Mouse (Mus musculus) MEL (cell line): ENCODE results near the gene Aspscr1.

Experiments
- CHD2 ChIP-seq: IDR thresholded peaks from 2 replicates; pipeline ENCODE4 v1.6.1; 2011; ENCODE audit warnings: low read length, improper control_type of control experiment
- CTCF ChIP-seq, 3 experiments: IDR thresholded peaks in 2 of 3; conservative IDR thresholded peaks in 1 of 3; 2 replicates each; pipeline ENCODE4 v1.5.1; 2011 to 2012; ENCODE audit warnings: low read length in 3 of 3, low read depth in 2 of 3, mild to moderate bottlenecking in 2 of 3, improper control_type of control experiment in 1 of 3, inconsistent platforms in 1 of 3, mixed read lengths in 1 of 3, moderate library complexity in 1 of 3; ENCODE audit not compliant: control insufficient read depth in 1 of 3, insufficient read depth in 1 of 3, poor library complexity in 1 of 3, severe bottlenecking in 1 of 3
- MYC ChIP-seq: IDR thresholded peaks from 2 replicates; pipeline ENCODE4 v1.6.1; 2011; ENCODE audit warnings: low read depth, mild to moderate bottlenecking, low read length, improper control_type of control experiment, moderate library complexity
- NELFE ChIP-seq: IDR thresholded peaks from 2 replicates; pipeline ENCODE4 v1.6.1; 2011; ENCODE audit warnings: low read depth, low read length, improper control_type of control experiment
- POLR2A ChIP-seq, 2 experiments: IDR thresholded peaks; 2 replicates each; pipeline ENCODE4 v1.6.1; 2011 to 2012; ENCODE audit warnings: low read length in 2 of 2, mild to moderate bottlenecking in 2 of 2, control low read depth in 1 of 2, improper control_type of control experiment in 1 of 2, low read depth in 1 of 2, moderate library complexity in 1 of 2; ENCODE audit not compliant: control insufficient read depth in 1 of 2, insufficient read depth in 1 of 2, poor library complexity in 1 of 2
- POLR2AphosphoS5 ChIP-seq: IDR thresholded peaks from 2 replicates; pipeline ENCODE4 v1.6.1; 2012; ENCODE audit warnings: low read depth, borderline replicate concordance, mild to moderate bottlenecking, inconsistent platforms, low read length, moderate library complexity, mixed read lengths
- TBP ChIP-seq: IDR thresholded peaks from 2 replicates; pipeline ENCODE4 v1.8.0; 2011; ENCODE audit warnings: low read depth, low read length, improper control_type of control experiment
- ZKSCAN1 ChIP-seq: IDR thresholded peaks from 2 replicates; pipeline ENCODE4 v1.6.1; 2012; ENCODE audit warnings: low read depth, mild to moderate bottlenecking, inconsistent platforms, low read length, improper control_type of control experiment, moderate library complexity
- ZMIZ1 ChIP-seq: IDR thresholded peaks from 2 replicates; pipeline ENCODE4 v1.6.1; 2012; ENCODE audit warnings: low read depth, mild to moderate bottlenecking, inconsistent platforms, low read length, improper control_type of control experiment, moderate library complexity

GRCm38 (mm10) chr11:120631726-120632448 is 40.9 kb upstream of the Aspscr1 start:
- no peak for TF ChIP-seq CTCF (IDR thresholded peaks at IDR 0.05 in 2 of 3, conservative IDR thresholded peaks at IDR 0.05 in 1 of 3; ENCODE audit: control insufficient read depth in 1 of 3, insufficient read depth in 1 of 3, low read depth in 2 of 3, low read length in 3 of 3, poor library complexity in 1 of 3, severe bottlenecking in 1 of 3)
- no peak for TF ChIP-seq TBP
- no peak for TF ChIP-seq POLR2A (IDR thresholded peaks at IDR 0.05; ENCODE audit: control insufficient read depth in 1 of 2, insufficient read depth in 1 of 2, low read depth in 1 of 2, low read length in 2 of 2, poor library complexity in 1 of 2)
- TF ChIP-seq ZKSCAN1: no peak
- no peak for TF ChIP-seq CHD2
- no peak for TF ChIP-seq POLR2AphosphoS5
- TF ChIP-seq MYC: no peak
- TF ChIP-seq NELFE: no peak
- no peak for TF ChIP-seq ZMIZ1
